8 mouse cellular contexts compared by ENCODE assay signal in genomic region chr1:74397268-74397918, GRCm38 (mm10). TPM values are rescaled to one million over a fixed set of nuclear protein-coding genes. Genes with fewer than 3 reads are reported as not detected.
DNase-seq lines count a peak whose midpoint lies in the region; ATAC-seq lines count a peak whose summit lies in the region.

No protein-coding gene starts in this region.

- peak overlapping the region; percentile 69 for H3K4me2 ChIP-seq in hindbrain, embryonic 13.5 days

- peak; percentile 84 for ATAC-seq in hindbrain, embryonic 13.5 days (ENCODE audit: low FRiP score)

- no peaks in the 10 kb centered on the region for H3K27me3 ChIP-seq in hindbrain, embryonic 13.5 days

- H3K4me1 ChIP-seq in hindbrain, embryonic 13.5 days (replicated peaks), result peaks cover 25% of the 10 kb centered on the region

- H3K36me3 ChIP-seq in hindbrain, embryonic 13.5 days, result peaks cover 18% of the 10 kb centered on the region

- peak overlapping the region; percentile 67 for H3K9ac ChIP-seq in hindbrain, embryonic 13.5 days

- under 1% methylated on average over 41 of the region's 41 CpGs for WGBS in hindbrain, embryonic 13.5 days

- no peaks in the 10 kb centered on the region for H3K9me3 ChIP-seq in hindbrain, embryonic 13.5 days

- 0 out of 2 replicates have a peak overlapping the region, but pooled peaks have one; percentile 19 for H3K27ac ChIP-seq in hindbrain, embryonic 13.5 days

- peak overlapping the region; percentile 43 for H3K4me3 ChIP-seq in hindbrain, embryonic 13.5 days

- peak; percentile 99 for DNase-seq in Muller cell, postnatal 12 days (ENCODE audit: inconsistent ontology term)
- DNase-seq in cerebellum, postnatal 10 days, result peak; percentile 94 to 97
- peak; percentile 86 to 91 for DNase-seq in frontal cortex, postnatal 10 days (ENCODE audit: low spot score in 2 of 2)
- peak; percentile 73 to 75 for DNase-seq in layer of hippocampus, postnatal 25 days (ENCODE audit: extremely low spot score in 1 of 2, low spot score in 1 of 2)
- peak; percentile 99 for DNase-seq in lung, postnatal 25 days (ENCODE audit: low spot score)
- DNase-seq in retina, embryonic 14.5 days (ENCODE audit: low spot score), result peak; percentile 97
- peak; percentile 88 for DNase-seq in thymus, postnatal 4 days

RNA-seq across cellular contexts. Expression of gene Ctdsp1, which starts 6.1 kb away (rescaled TPM):
- 18.5 and 19.8 TPM in 2 replicates for polyA plus RNA-seq in hindbrain, embryonic 13.5 days (2015; fragmentation: Nextera tagmentation; extraction: Ambion mirVana)
- total RNA-seq in layer of hippocampus, postnatal 25 days (2021), result 10 to 100 TPM; 32.2 to 34.1 TPM

RNA-seq across cellular contexts. Expression of gene Vil1, which starts 11.8 kb away (rescaled TPM):
- polyA plus RNA-seq in hindbrain, embryonic 13.5 days (2015; fragmentation: Nextera tagmentation; extraction: Ambion mirVana), result 0.16 and 0.18 TPM in 2 replicates
- 1 to 10 TPM in 1 of 2 experiments, under 1 TPM in 1; 0.52 to 1.1 TPM for total RNA-seq in layer of hippocampus, postnatal 25 days (2021)

RNA-seq across cellular contexts. Expression of gene Slc11a1, which starts 22.4 kb away (rescaled TPM):
- 2.4 and 2.5 TPM in 2 replicates for polyA plus RNA-seq in hindbrain, embryonic 13.5 days (2015; fragmentation: Nextera tagmentation; extraction: Ambion mirVana)
- total RNA-seq in layer of hippocampus, postnatal 25 days (2021), result 1 to 10 TPM; 1.7 to 4.2 TPM

RNA-seq across cellular contexts. Expression of gene Catip, which starts 35.5 kb away (rescaled TPM):
- polyA plus RNA-seq in hindbrain, embryonic 13.5 days (2015; fragmentation: Nextera tagmentation; extraction: Ambion mirVana), result 0.80 and 1.6 TPM in 2 replicates
- 1 to 10 TPM; 1.0 to 1.1 TPM for total RNA-seq in layer of hippocampus, postnatal 25 days (2021)

Comparison
In these comparisons a context has a peak if more than half of its experiments do, and no peak if none do; other contexts are left out.
1. Peak in every context shown above with its lines: DNase-seq, ATAC-seq, H3K4me3 ChIP-seq and H3K27ac ChIP-seq.